Mouse (Mus musculus) forebrain, embryonic 16.5 days (tissue): ENCODE measurements around the gene Dhx58. TPM values are rescaled to one million over a fixed set of nuclear protein-coding genes. Genes with fewer than 3 reads are reported as not detected.

Experiments used
- ATAC-seq: fragments of 200-750 bp; cut with Nextera tagmentation; 2 replicates; pipeline ENCODE4 v1.8.0; 2017; ENCODE audit warnings: mild to moderate bottlenecking, moderate library complexity
- H3K27ac ChIP-seq: fragments of 300-500 bp; sonication (generic); 2 replicates; pipeline ENCODE4 v1.5.1; 2014; ENCODE audit warnings: low read length, control low read depth
- H3K27me3 ChIP-seq: fragments of 300-500 bp; sonication (generic); replicated peaks from 2 replicates; pipeline ENCODE4 v1.6.1; 2014; ENCODE audit warnings: low read length; ENCODE audit not compliant: control insufficient read depth, insufficient read depth
- H3K36me3 ChIP-seq: fragments of 300-500 bp; sonication (generic); 2 replicates; pipeline ENCODE4 v1.6.1; 2014; ENCODE audit not compliant: control insufficient read depth, insufficient read depth
- H3K4me1 ChIP-seq: fragments of 300-500 bp; sonication (generic); replicated peaks from 2 replicates; pipeline ENCODE4 v1.6.1; 2014; ENCODE audit warnings: low read length; ENCODE audit not compliant: control insufficient read depth, insufficient read depth
- H3K4me2 ChIP-seq: fragments of 300-500 bp; sonication (generic); 2 replicates; pipeline ENCODE4 v1.6.1; 2014; ENCODE audit warnings: mild to moderate bottlenecking, low read length, control low read depth
- H3K4me3 ChIP-seq: fragments of 300-500 bp; sonication (generic); replicated peaks from 2 replicates; pipeline ENCODE4 v1.5.1; 2014; ENCODE audit warnings: mild to moderate bottlenecking, low read length, control low read depth
- H3K9ac ChIP-seq: fragments of 300-500 bp; sonication (generic); replicated peaks from 2 replicates; pipeline ENCODE4 v1.6.1; 2014; ENCODE audit warnings: low read depth, low read length, control low read depth
- H3K9me3 ChIP-seq: fragments of 300-500 bp; sonication (generic); 2 replicates; pipeline ENCODE4 v1.6.1; 2016; ENCODE audit warnings: low read length; ENCODE audit not compliant: control insufficient read depth
- WGBS: fragments of 180-500 bp; shearing (Covaris S2); extraction: QIAGEN DNeasy Blood & Tissue Kit; methylation state at CpG from one replicate; pipeline ENCODE4 v1.1.7; 2014; 5-methylcytosine and 5-hydroxymethylcytosine counted together
- polyA plus RNA-seq: library from polyadenylated mRNA; unstranded; fragments of >200 nt; fragmentation: Nextera tagmentation; extraction: Ambion mirVana; gene quantifications from 2 replicates; pipeline ENCODE4 v1.2.1, GENCODE M21; 2015

The Dhx58 gene
- polyA plus RNA-seq = 1.7 and 2.1 TPM in 2 replicates

DNA sequence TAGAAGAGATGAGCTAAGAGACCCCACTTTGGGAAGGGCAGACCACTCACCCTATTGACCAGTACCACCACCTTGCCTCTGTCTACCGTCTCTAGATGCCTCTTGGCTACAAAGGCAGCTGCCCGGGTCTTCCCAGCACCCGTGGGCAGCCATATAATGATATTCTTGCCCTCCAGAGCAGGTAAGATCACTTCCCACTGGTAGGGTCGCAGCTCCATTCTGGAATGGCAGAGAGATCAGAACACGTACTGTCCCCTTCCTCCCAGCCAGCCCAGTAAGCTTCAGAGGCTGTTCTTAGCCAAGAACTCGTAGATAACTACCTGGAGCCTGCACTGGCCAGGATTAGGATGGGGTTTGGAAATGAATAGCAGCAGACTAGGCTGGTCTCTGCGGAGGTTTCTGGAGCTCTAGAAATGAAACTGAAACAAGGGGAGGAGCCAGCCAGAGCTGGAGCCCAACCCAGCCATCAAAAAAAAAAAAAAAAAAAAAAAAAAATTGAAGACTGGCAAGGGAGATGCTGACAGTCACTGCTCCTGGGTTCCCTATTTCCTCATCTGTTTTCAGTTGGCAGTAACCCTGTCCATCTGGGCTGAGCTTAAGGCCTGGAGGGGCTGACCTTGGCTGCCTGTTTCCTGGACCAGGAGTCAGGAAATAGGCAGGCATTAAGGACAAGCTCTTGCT lies at the start of gene Dhx58:
Gene Dhx58, minus strand, starts transcription at position 421 of the 681 bp plus-strand sequence.
- 69% methylated on average over 7 of the region's 7 CpGs for WGBS
- Histone ChIP-seq H3K4me3 (no peak within 1 kb of the TSS), H3K9me3 (no peaks in the 10 kb centered on the region), H3K27me3 (no peaks in the 10 kb centered on the region), H3K4me2 (no peak within 1 kb of the TSS), H3K4me1 (0 out of 2 replicates have a peak, but pooled peaks cover 3% of the 10 kb centered on the region), H3K36me3 (peaks cover 12% of the 10 kb centered on the region), H3K27ac (no peak within 1 kb of the TSS), H3K9ac (no peak within 1 kb of the TSS)
- no peak for ATAC-seq

DNA sequence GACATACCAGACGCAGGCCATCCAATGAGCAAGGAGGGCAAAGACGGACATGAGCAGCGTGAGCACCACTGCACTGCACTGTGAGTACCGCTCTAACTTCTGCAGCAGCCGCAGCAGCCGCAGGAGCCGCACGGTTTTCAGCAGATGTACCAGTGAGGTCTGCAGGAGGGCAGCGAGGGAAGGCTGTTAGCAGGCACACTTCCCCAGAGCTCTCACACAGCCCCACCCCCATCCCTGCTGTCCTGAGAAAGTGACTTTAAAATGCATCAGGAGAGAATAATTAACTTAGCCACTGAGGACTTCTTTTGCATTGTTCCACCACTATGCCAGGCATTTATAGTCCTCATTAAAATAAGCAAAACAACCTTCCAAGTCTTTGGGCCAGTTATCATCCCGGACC lies 48.2 kb upstream of the Dhx58 start:
- 38% methylated on average over 10 of the region's 10 CpGs for WGBS
- no peaks in the 10 kb centered on the region for H3K36me3 ChIP-seq
- no peaks in the 10 kb centered on the region; the same call in 1 of the 2 replicates for H3K27me3 ChIP-seq

DNA sequence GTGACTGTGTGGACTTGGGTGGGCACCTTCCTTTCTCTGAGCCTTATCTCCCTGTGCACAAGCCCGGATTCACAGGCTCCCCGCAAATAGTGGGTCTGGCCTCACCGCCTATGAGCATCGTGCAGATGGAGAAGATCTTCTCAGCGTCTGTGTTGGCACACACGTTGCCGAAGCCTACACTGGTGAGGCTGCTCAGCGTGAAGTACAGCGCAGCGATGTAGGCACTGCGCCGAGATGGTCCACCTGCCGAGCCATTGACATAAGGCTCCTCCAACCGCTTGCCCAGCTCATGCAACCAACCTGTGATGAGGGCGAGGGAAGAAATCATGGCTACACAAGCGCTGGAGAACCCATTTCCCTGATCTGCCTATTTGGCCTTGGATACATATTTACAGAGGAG lies 46.1 kb upstream of the Dhx58 start:
- no peak for ATAC-seq
- Histone ChIP-seq H3K4me2 (no peak overlapping the region), H3K36me3 (no peaks in the 10 kb centered on the region), H3K27me3 (no peaks in the 10 kb centered on the region; the same call in 1 of the 2 replicates), H3K9ac (no peak overlapping the region), H3K4me1 (no peaks in the 10 kb centered on the region), H3K4me3 (no peak overlapping the region), H3K27ac (no peak overlapping the region), H3K9me3 (no peaks in the 10 kb centered on the region)
- 94% methylated on average over 16 of the region's 16 CpGs for WGBS

More for the DNA sequence above, 48.2 kb upstream of the Dhx58 start:
- Histone ChIP-seq H3K4me2 (no peak overlapping the region), H3K9me3 (no peaks in the 10 kb centered on the region), H3K27ac (no peak overlapping the region), H3K4me1 (no peaks in the 10 kb centered on the region), H3K4me3 (no peak overlapping the region), H3K9ac (no peak overlapping the region)
- ATAC-seq = no peak

DNA sequence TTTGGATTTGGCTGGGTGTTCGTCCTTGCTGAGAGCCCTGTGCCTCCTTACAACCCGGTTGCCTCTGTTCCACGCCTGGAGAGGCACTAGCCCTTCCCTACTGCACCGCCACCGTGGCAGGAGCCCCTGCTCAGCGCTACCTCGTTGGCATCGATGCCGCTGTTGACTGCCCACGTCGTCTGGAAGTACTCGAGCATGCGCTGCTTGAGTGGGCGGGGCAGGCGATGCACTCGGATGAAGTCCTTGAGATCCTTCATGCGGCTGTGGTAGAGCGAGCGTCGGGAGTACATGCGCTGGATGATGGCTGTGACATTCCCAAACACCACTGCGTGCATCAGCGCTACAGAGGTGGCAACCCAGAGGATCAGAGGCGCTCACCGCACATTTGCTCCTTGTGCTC lies 45.4 kb upstream of the Dhx58 start:
- H3K9ac ChIP-seq = no peak overlapping the region
- WGBS = 54% methylated on average over 25 of the region's 25 CpGs
- H3K27ac ChIP-seq = no peak overlapping the region
- H3K4me2 ChIP-seq = no peak overlapping the region
- no peaks in the 10 kb centered on the region for H3K9me3 ChIP-seq
- no peaks in the 10 kb centered on the region for H3K4me1 ChIP-seq
- no peaks in the 10 kb centered on the region; the same call in 1 of the 2 replicates for H3K27me3 ChIP-seq
- H3K36me3 ChIP-seq = no peaks in the 10 kb centered on the region
- no peak for ATAC-seq
- no peak overlapping the region for H3K4me3 ChIP-seq

DNA sequence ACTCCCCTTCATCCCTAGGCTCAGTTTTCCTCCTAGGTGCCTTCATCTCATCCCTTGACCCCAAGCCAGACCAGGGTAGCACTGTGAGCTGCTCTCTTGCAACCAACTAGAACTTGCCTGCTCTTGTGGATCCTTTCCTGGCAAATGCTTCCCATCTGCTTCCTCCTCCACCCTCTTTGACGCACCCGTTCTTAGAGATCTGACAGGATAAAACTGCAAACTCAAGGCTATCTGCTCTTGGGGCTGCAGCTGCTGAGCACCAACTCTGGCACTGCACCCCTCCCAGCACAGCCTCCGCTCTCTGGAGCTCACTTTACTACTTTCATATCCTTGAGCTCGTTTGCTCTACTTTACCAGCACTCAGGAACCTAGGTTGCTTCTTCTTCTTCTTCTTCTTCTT lies 44.5 kb upstream of the Dhx58 start:
- Histone ChIP-seq H3K9me3 (no peaks in the 10 kb centered on the region), H3K27ac (no peak overlapping the region), H3K9ac (no peak overlapping the region), H3K4me2 (no peak overlapping the region), H3K4me3 (no peak overlapping the region), H3K27me3 (no peaks in the 10 kb centered on the region; the same call in 1 of the 2 replicates), H3K4me1 (no peaks in the 10 kb centered on the region), H3K36me3 (no peaks in the 10 kb centered on the region)
- WGBS = 82% methylated on average over 4 of the region's 4 CpGs
- no peak for ATAC-seq

DNA sequence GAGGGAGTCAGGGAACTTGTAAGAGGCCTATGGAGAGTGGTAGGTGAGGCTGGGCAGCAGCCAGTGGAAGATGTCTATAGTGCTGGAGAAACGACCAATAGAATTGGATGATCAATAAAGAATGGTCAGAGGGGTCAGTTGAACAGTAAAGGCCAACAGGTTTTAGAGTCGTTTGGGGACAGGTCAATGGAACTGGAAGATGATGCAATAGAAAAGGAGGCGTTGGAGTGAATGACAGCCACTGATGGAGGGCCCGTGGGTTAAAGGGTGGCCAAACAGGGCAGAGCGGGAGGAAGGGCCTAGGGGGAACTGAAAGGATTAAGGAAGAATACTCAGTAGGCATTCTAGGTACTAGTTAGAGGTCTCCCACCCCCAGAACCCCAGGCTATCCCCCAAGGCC lies 43.0 kb upstream of the Dhx58 start:
- 79% methylated on average over 5 of the region's 5 CpGs for WGBS
- no peaks in the 10 kb centered on the region for H3K36me3 ChIP-seq

DNA sequence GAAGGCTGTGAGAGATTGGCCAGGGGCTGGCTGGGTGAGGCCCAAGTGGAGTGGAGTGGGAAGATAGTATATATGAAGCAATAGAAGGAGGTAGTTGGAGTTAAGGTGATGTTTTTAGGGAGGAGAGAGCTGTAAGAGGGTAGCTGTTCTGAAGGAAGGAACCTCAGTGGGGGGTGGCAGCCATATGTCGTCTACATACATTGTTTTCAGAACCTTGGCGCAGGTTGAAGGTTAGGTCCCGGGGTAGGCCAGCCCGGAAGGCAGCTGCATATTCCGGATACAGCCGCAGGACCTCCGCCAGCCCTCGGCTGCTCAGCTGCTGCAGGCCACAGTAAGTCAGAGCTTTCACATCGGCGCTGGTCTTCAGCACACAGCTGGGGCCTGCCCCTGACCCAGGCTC lies 42.5 kb upstream of the Dhx58 start:
- no peaks in the 10 kb centered on the region for H3K4me1 ChIP-seq
- H3K9ac ChIP-seq = no peak overlapping the region
- H3K4me3 ChIP-seq = no peak overlapping the region
- no peaks in the 10 kb centered on the region for H3K9me3 ChIP-seq
- 79% methylated on average over 10 of the region's 10 CpGs for WGBS
- no peak for ATAC-seq
- no peaks in the 10 kb centered on the region for H3K36me3 ChIP-seq
- H3K4me2 ChIP-seq = no peak overlapping the region
- no peak overlapping the region for H3K27ac ChIP-seq
- H3K27me3 ChIP-seq = no peaks in the 10 kb centered on the region; the same call in 1 of the 2 replicates

More for the DNA sequence above, 43.0 kb upstream of the Dhx58 start:
- Histone ChIP-seq H3K27ac (no peak overlapping the region), H3K27me3 (no peaks in the 10 kb centered on the region; the same call in 1 of the 2 replicates), H3K4me3 (no peak overlapping the region), H3K4me2 (no peak overlapping the region), H3K9ac (no peak overlapping the region), H3K9me3 (no peaks in the 10 kb centered on the region), H3K4me1 (no peaks in the 10 kb centered on the region)
- ATAC-seq = no peak

DNA sequence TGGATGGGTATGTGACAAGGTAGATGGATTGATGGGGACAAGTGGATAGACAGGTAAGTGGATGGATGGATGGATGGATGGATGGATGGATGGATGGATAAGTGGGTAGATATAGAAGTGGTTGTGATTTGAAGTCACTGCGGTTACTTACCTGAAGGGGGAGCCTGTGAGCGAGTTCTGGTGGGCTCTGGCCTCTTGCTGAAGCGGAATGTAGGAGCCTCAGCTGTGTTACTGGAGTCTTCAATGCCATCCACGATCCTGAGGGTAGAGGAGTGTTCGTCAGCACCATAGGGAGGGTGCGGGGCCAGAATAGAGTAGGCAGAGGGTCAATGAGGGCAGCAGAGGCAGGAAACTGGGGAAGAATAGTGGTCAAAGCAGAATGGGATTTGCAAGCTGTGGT lies 41.0 kb upstream of the Dhx58 start:
- ATAC-seq = no peak
- no peaks in the 10 kb centered on the region for H3K4me1 ChIP-seq
- no peak overlapping the region for H3K4me2 ChIP-seq
- 10% methylated on average over 6 of the region's 6 CpGs for WGBS
- no peak overlapping the region for H3K9ac ChIP-seq
- H3K27ac ChIP-seq = no peak overlapping the region
- H3K4me3 ChIP-seq = no peak overlapping the region
- H3K27me3 ChIP-seq = no peaks in the 10 kb centered on the region; the same call in 1 of the 2 replicates
- no peaks in the 10 kb centered on the region for H3K36me3 ChIP-seq
- no peaks in the 10 kb centered on the region for H3K9me3 ChIP-seq

DNA sequence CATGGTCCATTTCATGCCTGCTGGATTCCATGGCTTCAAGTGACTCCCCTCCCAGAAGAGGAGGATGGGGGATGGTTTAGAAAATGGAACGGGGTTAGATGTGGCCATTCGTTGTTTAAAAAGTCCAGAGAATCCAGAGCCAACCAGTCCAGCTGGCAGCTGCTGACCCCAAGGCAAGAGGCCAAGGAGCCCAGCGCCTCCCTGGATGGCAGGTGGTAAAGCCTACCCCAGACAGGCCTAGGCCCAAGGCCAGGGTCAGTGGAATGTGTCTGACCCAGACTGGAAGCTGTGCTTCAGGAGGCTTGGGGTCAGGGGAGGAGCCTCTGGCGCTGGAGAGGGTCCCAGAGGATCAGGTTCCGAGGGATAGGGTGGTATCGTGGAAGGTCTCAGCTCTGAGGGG lies 37.3 kb upstream of the Dhx58 start:
- H3K4me3 ChIP-seq = no peak overlapping the region
- H3K4me1 ChIP-seq = peaks cover 15% of the 10 kb centered on the region
- no peak overlapping the region for H3K27ac ChIP-seq
- no peak overlapping the region for H3K4me2 ChIP-seq
- no peaks in the 10 kb centered on the region for H3K36me3 ChIP-seq
- no peak for ATAC-seq
- WGBS = 83% methylated on average over 6 of the region's 6 CpGs
- no peaks in the 10 kb centered on the region for H3K27me3 ChIP-seq
- no peaks in the 10 kb centered on the region for H3K9me3 ChIP-seq
- H3K9ac ChIP-seq = no peak overlapping the region
